Mouse (Mus musculus) CH12.LX (cell line): ENCODE data around the gene Sv2a. TPM values are rescaled to one million over a fixed set of nuclear protein-coding genes. Genes with fewer than 3 reads are reported as not detected.

Source experiments
- DNase-seq: peaks from one replicate; pipeline ENCODE4 v3.0.0-alpha.2; 2013; ENCODE audit errors: extremely low read depth
- H3K27ac ChIP-seq: 2 replicates; pipeline ENCODE4 v1.5.1; 2012; ENCODE audit warnings: low read depth, mild to moderate bottlenecking, control low read depth, moderate library complexity; ENCODE audit not compliant: insufficient read depth
- H3K27me3 ChIP-seq: replicated peaks from 2 replicates; pipeline ENCODE3; 2012; ENCODE audit warnings: inconsistent platforms
- H3K36me3 ChIP-seq, 2 experiments: replicated peaks in 1 of 2; 2 replicates each; pipeline versions ENCODE3 to v1.6.1; 2012; ENCODE audit warnings: inconsistent platforms in 1 of 2, low read length in 1 of 2, mild to moderate bottlenecking in 1 of 2, mixed read lengths in 1 of 2, moderate library complexity in 1 of 2; ENCODE audit not compliant: control insufficient read depth in 1 of 2, insufficient read depth in 1 of 2
- H3K4me1 ChIP-seq, 2 experiments: 2 replicates each; pipeline ENCODE4 v1.6.1; 2012; ENCODE audit warnings: inconsistent platforms in 1 of 2, moderate library complexity in 1 of 2; ENCODE audit not compliant: insufficient read depth in 2 of 2, control insufficient read depth in 1 of 2
- H3K4me2 ChIP-seq: 2 replicates; pipeline ENCODE4 v1.6.1; 2012; ENCODE audit warnings: low read depth, mild to moderate bottlenecking, control low read depth; ENCODE audit not compliant: poor library complexity, insufficient read depth, severe bottlenecking
- H3K4me3 ChIP-seq, 3 experiments: fragments of 150-350 bp in 1 of 3; sonication (generic) in 1 of 3; replicated peaks in 1 of 3; 2 replicates each; pipeline versions ENCODE3 to v1.5.1; 2011 to 2012; ENCODE audit warnings: low read depth in 2 of 3, low read length in 2 of 3, mild to moderate bottlenecking in 2 of 3, moderate library complexity in 2 of 3, control low read depth in 1 of 3, improper control_type of control experiment in 1 of 3, inconsistent platforms in 1 of 3, mixed read lengths in 1 of 3; ENCODE audit not compliant: poor library complexity in 1 of 3
- H3K79me2 ChIP-seq: replicated peaks from 2 replicates; pipeline ENCODE4 v1.6.1; 2012; ENCODE audit warnings: mild to moderate bottlenecking, moderate library complexity; ENCODE audit not compliant: control insufficient read depth, poor library complexity, insufficient read depth, severe bottlenecking; ENCODE audit errors: extremely low read depth
- H3K9ac ChIP-seq: 2 replicates; pipeline ENCODE4 v1.6.1; 2012; ENCODE audit warnings: low read depth, mild to moderate bottlenecking, control low read depth, moderate library complexity; ENCODE audit not compliant: insufficient read depth
- H3K9me3 ChIP-seq: replicated peaks from 2 replicates; pipeline ENCODE3; 2012; ENCODE audit warnings: low read length, inconsistent platforms, mixed read lengths
- CHD1 ChIP-seq: IDR thresholded peaks from 2 replicates; pipeline ENCODE4 v1.6.1; 2012; ENCODE audit warnings: low read depth, low read length, improper control_type of control experiment, inconsistent platforms
- CTCF ChIP-seq, 2 experiments: IDR thresholded peaks in 1 of 2; conservative IDR thresholded peaks in 1 of 2; 2 replicates each; pipeline ENCODE4 v1.5.1; 2011 to 2012; ENCODE audit warnings: low read depth in 2 of 2, low read length in 2 of 2, improper control_type of control experiment in 1 of 2, inconsistent platforms in 1 of 2, mild to moderate bottlenecking in 1 of 2, moderate library complexity in 1 of 2
- E2F4 ChIP-seq: IDR thresholded peaks from 2 replicates; pipeline ENCODE4 v1.6.1; 2011; ENCODE audit warnings: low read depth, low read length, improper control_type of control experiment; ENCODE audit not compliant: insufficient replicate concordance
- ELF1 ChIP-seq: IDR thresholded peaks from 2 replicates; pipeline ENCODE4 v1.6.1; 2014; ENCODE audit warnings: low read depth, mild to moderate bottlenecking, inconsistent platforms, low read length, improper control_type of control experiment
- EP300 ChIP-seq: IDR thresholded peaks from 2 replicates; pipeline ENCODE4 v1.6.1; 2011; ENCODE audit warnings: low read length, improper control_type of control experiment
- ETS1 ChIP-seq: conservative IDR thresholded peaks from 2 replicates; pipeline ENCODE4 v1.6.1; 2012; ENCODE audit warnings: low read depth, mild to moderate bottlenecking, inconsistent platforms, low read length, improper control_type of control experiment, moderate library complexity
- GABPA ChIP-seq: IDR thresholded peaks from 2 replicates; pipeline ENCODE4 v1.6.1; 2012; ENCODE audit warnings: low read depth, low read length, improper control_type of control experiment, inconsistent platforms; ENCODE audit not compliant: insufficient replicate concordance
- HCFC1 ChIP-seq: IDR thresholded peaks from 2 replicates; pipeline ENCODE4 v1.6.1; 2012; ENCODE audit warnings: low read depth, mild to moderate bottlenecking, inconsistent platforms, low read length, improper control_type of control experiment
- JUN ChIP-seq: IDR thresholded peaks from 2 replicates; pipeline ENCODE4 v1.6.1; 2011; ENCODE audit warnings: low read depth, mild to moderate bottlenecking, low read length, improper control_type of control experiment, moderate library complexity; ENCODE audit not compliant: insufficient read depth
- JUND ChIP-seq: conservative IDR thresholded peaks from 2 replicates; pipeline ENCODE4 v1.6.1; 2011; ENCODE audit warnings: low read depth, low read length, improper control_type of control experiment
- MAX ChIP-seq: IDR thresholded peaks from 2 replicates; pipeline ENCODE4 v1.6.1; 2011; ENCODE audit warnings: low read length, improper control_type of control experiment
- MAZ ChIP-seq: IDR thresholded peaks from 2 replicates; pipeline ENCODE4 v1.6.1; 2012; ENCODE audit warnings: low read depth, mild to moderate bottlenecking, inconsistent platforms, low read length, improper control_type of control experiment, moderate library complexity
- MEF2A ChIP-seq: IDR thresholded peaks from 2 replicates; pipeline ENCODE4 v1.6.1; 2014; ENCODE audit warnings: low read depth, mild to moderate bottlenecking, inconsistent platforms, low read length, improper control_type of control experiment, borderline replicate concordance
- MXI1 ChIP-seq: IDR thresholded peaks from 2 replicates; pipeline ENCODE4 v1.6.1; 2011; ENCODE audit warnings: mild to moderate bottlenecking, low read depth, low read length, improper control_type of control experiment
- MYC ChIP-seq: IDR thresholded peaks from 2 replicates; pipeline ENCODE4 v1.6.1; 2011; ENCODE audit warnings: low read depth, mild to moderate bottlenecking, improper control_type of control experiment, low read length
- NELFE ChIP-seq: IDR thresholded peaks from 2 replicates; pipeline ENCODE4 v1.6.1; 2011; ENCODE audit warnings: low read depth, low read length, improper control_type of control experiment
- RAD21 ChIP-seq: IDR thresholded peaks from 2 replicates; pipeline ENCODE4 v1.6.1; 2011; ENCODE audit warnings: low read depth, mild to moderate bottlenecking, low read length, improper control_type of control experiment, moderate library complexity
- RCOR1 ChIP-seq: conservative IDR thresholded peaks from 2 replicates; pipeline ENCODE4 v1.6.1; 2012; ENCODE audit warnings: low read depth, mild to moderate bottlenecking, inconsistent platforms, low read length, improper control_type of control experiment
- SMC3 ChIP-seq: IDR thresholded peaks from 2 replicates; pipeline ENCODE4 v1.6.1; 2011; ENCODE audit warnings: low read depth, low read length, improper control_type of control experiment
- TBP ChIP-seq: conservative IDR thresholded peaks from 2 replicates; pipeline ENCODE4 v1.6.1; 2011; ENCODE audit warnings: low read depth, low read length, improper control_type of control experiment
- TCF12 ChIP-seq: IDR thresholded peaks from 2 replicates; pipeline ENCODE4 v1.6.1; 2014; ENCODE audit warnings: low read depth, mild to moderate bottlenecking, inconsistent platforms, low read length, improper control_type of control experiment
- UBTF ChIP-seq: IDR thresholded peaks from 2 replicates; pipeline ENCODE4 v1.6.1; 2012; ENCODE audit warnings: low read depth, mild to moderate bottlenecking, inconsistent platforms, low read length, improper control_type of control experiment, moderate library complexity
- USF1 ChIP-seq: IDR thresholded peaks from 2 replicates; pipeline ENCODE4 v1.6.1; 2014; ENCODE audit warnings: low read depth, mild to moderate bottlenecking, inconsistent platforms, low read length, improper control_type of control experiment
- ZKSCAN1 ChIP-seq: IDR thresholded peaks from 2 replicates; pipeline ENCODE4 v1.6.1; 2012; ENCODE audit warnings: low read depth, inconsistent platforms, low read length, improper control_type of control experiment, borderline replicate concordance
- dilution Hi-C: fragments of 300-500 bp; cut with MboI; formaldehyde crosslinking; loops from 2 replicates; pipeline ENCODE4 v1.14.3; 2020; ENCODE audit warnings: low sequenced_read_pairs; ENCODE audit not compliant: extremely low pct_unique_long_range_greater_than_20kb, extremely low pct_ligation_motif_present
- in situ Hi-C: fragments of 300-500 bp; cut with MboI; formaldehyde crosslinking; loops from 3 replicates; pipeline ENCODE4 v1.14.3; 2019; ENCODE audit warnings: low sequenced_read_pairs, low pct_ligation_motif_present, low pct_unique_long_range_greater_than_20kb, mixed read lengths
- polyA plus RNA-seq: library from polyadenylated mRNA; unstranded; fragments of >175 nt; gene quantifications from 2 replicates; pipeline ENCODE4 v1.2.1, GENCODE M21; 2012; ENCODE audit warnings: low read depth; ENCODE audit not compliant: insufficient read length
- total RNA-seq, 2 experiments: library from RNA; depleted of rRNA; stranded (reverse); fragments of 300-350 nt in 1 of 2; fragments of >200 nt in 1 of 2; gene quantifications; 2 replicates each; pipeline ENCODE4 v1.2.3; 2012 to 2014

The Sv2a gene
- total and polyA plus RNA-seq, 3 experiments, result 1.1 to 6.7 (median 4.0) TPM

DNA sequence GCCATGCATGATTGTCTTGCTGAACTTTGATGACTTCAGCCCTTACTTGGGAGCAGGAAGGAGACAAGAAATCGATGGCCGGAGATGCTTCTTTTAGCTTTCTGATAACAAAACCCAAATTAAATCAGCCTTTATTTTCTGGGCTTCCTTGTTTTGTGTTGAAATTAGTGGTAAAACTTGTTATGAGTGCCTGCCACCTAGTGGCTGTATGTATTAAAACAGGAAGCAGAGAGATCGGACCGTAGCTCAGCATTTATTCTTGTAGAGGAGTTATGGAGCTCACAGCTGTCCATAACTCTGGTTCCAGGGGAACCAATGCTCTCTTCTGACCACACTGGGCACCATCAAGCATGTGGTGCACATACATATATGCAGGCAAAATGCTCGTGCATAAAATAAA lies 33.0 kb upstream of the Sv2a start:
- in situ Hi-C loops, result loop anchor here (5.0 kb wide), 1 partner anchor 56 kb away; no protein-coding TSS in a partner anchor
- TF ChIP-seq NELFE (no peak), MXI1 (no peak), TCF12 (no peak), MAX (no peak), RCOR1 (no peak), SMC3 (peak; percentile 94), RAD21 (peak; percentile 94), E2F4 (no peak), ETS1 (no peak), UBTF (no peak), ELF1 (peak; percentile 83), USF1 (no peak), MYC (no peak), MAZ (no peak), MEF2A (no peak), CHD1 (no peak), JUN (no peak), GABPA (no peak), CTCF (conservative IDR thresholded peaks at IDR 0.05 in 1 of 2, IDR thresholded peaks at IDR 0.05 in 1 of 2; ENCODE audit: low read depth in 2 of 2, low read length in 2 of 2) (peak; percentile 54 to 94)
- TF ChIP-seq, all 38 proteins: peak for 4
- dilution Hi-C loops, result no loop called here
- Histone ChIP-seq H3K9ac (no peak overlapping the region), H3K27ac (no peak overlapping the region), H3K79me2 (no peaks in the 10 kb centered on the region), H3K4me3 (no peak overlapping the region), H3K4me2 (no peak overlapping the region), H3K4me1 (peaks cover 0 to 3% of the 10 kb centered on the region in 2 experiments; a peak in 1 of 4 replicates), H3K9me3 (no peaks in the 10 kb centered on the region), H3K36me3 (peaks cover 50 to 96% of the 10 kb centered on the region in 2 experiments), H3K27me3 (no peaks in the 10 kb centered on the region)
- peak; percentile 74 for DNase-seq

DNA sequence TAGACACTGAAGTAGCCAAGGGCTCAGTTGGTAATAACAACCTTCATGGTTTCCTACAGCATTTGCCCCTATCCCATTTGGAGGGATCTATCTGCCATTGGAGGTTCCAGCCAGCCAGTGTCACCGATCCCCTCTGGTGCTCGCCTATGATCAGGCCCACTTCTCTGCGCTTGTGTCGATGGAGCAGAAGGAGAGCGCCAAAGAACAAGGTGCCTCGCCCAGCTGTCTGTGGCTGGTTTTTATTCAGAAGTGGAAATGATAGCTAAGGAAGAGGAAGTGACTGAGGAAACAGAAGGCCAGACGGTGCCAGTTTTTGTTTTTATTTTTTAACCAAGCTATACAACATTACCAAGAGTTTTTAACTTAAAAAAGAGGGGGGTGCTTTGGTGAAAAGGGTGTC lies 29.1 kb upstream of the Sv2a start:
- peaks cover 4 to 20% of the 10 kb centered on the region in 2 experiments; a peak in 2 of 4 replicates for H3K4me1 ChIP-seq
- peaks cover 55 to 93% of the 10 kb centered on the region in 2 experiments for H3K36me3 ChIP-seq
- H3K27me3 ChIP-seq, result no peaks in the 10 kb centered on the region
- dilution Hi-C loops, result no loop called here
- no peaks in the 10 kb centered on the region for H3K79me2 ChIP-seq
- TF ChIP-seq ZKSCAN1 (no peak), MYC (no peak), HCFC1 (no peak), TBP (no peak), EP300 (no peak), JUND (no peak), ETS1 (no peak), ELF1 (no peak), GABPA (no peak)
- TF ChIP-seq, all 38 proteins: peak for 0
- Histone ChIP-seq H3K9ac (no peak overlapping the region), H3K9me3 (no peaks in the 10 kb centered on the region), H3K4me3 (no peak overlapping the region), H3K27ac (no peak overlapping the region), H3K4me2 (no peak overlapping the region)
- DNase-seq, result no peak
- in situ Hi-C loops, result no loop called here
